Mouse (Mus musculus): ENCODE measurements around the gene Rnf38. TPM values are rescaled to one million over a fixed set of nuclear protein-coding genes. Genes with fewer than 3 reads are reported as not detected.
A peak's percentile ranks its signal among the peaks of the same experiment; 100 is the strongest.

The Rnf38 gene
- polyA plus RNA-seq, 1 experiment: 133 TPM

DNA sequence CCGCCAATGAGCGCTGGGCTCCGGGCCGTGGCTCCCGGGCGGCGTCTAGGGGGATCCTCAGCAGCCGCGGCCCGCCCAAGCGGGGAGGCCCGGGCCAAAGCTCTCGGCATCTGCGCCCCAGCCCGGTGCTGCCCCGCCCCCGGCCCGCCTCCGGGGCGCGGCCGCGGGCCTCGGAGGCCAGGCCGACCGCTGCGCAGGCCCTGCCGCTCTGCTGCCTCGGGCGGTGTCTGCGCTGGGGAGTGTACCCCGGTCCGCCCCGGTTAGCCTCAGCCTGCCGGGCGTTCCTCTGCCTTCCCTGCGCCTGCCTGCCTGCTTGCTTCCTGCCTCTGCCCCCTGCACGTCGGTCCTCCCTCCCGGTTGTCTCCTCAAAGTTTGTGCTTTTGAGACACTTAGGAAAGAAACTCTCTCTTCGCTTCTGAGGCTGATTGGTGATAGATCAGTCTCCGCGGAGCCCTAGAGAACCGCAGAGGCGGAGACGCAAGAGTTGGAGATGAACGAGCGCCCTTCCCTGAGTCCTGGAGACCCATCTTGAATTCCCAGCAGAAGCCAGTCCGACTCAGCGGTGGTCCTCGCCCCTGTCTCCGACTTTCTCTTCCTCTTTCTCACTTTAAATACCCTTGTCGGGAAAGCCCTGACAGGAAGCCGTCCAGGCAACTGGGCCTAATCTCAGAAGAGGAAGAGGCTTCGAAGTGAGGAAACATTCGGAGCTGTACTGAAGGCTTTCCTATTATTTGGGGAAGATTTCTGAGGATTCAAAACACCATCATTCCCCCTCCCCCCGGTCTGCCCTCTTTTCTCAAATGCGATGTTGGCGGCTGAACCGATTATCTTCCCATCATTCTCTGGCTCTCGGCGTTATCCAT is 646 bp upstream of the Rnf38 start:
- H3K4me1 ChIP-seq (ENCODE audit: control insufficient read depth, insufficient read depth, low read length): peaks cover 5% of the 10 kb centered on the region
- H3K9me3 ChIP-seq (replicated peaks; ENCODE audit: control insufficient read depth, insufficient read depth, low read length, poor library complexity, severe bottlenecking): no peaks in the 10 kb centered on the region
- no peaks in the 10 kb centered on the region for H3K27me3 ChIP-seq (ENCODE audit: control insufficient read depth, insufficient read depth, low read length, poor library complexity, severe bottlenecking)
- peak overlapping the region; percentile 74 for H3K4me3 ChIP-seq (ENCODE audit: low read depth, low read length)
- peak overlapping the region; percentile 95 for H3K9ac ChIP-seq (ENCODE audit: low read depth, poor library complexity, severe bottlenecking)
- H3K36me3 ChIP-seq (ENCODE audit: control insufficient read depth, insufficient read depth, low read length, poor library complexity, severe bottlenecking): no peaks in the 10 kb centered on the region
- TF ChIP-seq POLR2A (IDR thresholded peaks at IDR 0.05; ENCODE audit: insufficient read depth, low read length): no peak
- no peak for TF ChIP-seq CTCF (IDR thresholded peaks at IDR 0.05; ENCODE audit: low read depth, low read length)
- TF ChIP-seq EP300 (IDR thresholded peaks at IDR 0.05; ENCODE audit: insufficient read depth, low read depth, low read length): no peak
- peak overlapping the region; percentile 65 for H3K27ac ChIP-seq (ENCODE audit: insufficient read depth, low read length)

DNA sequence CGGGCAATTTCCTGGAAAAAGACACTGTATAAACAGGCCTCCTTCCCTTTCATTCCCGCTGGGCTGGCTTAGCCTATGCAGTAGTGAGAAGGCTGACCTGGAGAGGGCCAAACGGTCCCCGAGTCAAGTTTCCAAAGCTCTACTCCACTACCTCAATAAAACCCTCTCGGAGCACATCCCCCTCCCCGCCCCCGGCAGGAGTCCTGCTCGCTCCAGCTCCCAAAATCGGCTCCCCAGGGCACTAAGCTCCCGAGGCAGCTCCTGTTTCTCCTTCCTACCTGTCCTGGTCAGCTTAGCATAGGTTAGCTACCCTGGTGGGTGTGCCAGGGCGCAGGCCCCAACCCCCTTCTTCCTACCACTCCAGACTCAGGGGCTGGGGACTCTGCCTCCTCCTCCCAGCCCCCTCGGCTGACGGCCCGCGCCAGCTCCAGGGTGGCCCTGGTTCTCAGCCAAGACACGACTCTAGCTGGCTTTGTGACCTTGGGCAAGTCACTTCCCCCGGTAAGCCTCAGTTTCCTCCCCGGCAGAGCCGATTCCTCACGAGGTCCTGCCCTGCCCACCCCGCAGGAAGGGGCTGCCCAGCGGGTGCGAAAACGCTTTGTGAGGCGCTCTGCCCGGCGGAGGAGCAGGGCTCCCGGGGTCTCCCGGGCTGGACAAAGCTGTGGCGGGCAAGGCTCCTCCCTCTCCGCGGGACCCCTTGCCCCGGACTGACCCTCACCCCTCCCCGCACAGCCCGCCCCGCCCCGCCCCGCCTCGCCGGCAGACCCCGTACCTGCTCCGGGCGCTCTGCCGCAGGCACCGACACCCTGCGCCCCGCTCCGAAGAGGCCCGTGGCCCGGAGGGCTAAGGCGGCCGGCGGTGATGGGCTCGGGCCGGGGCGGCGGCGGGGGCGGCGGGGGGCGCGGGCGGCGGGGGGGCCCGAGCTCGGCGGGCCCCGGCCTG is 547 bp downstream of the Rnf38 start:
- Histone ChIP-seq H3K4me3 (ENCODE audit: low read depth, low read length) (peak overlapping the region; percentile 69), H3K27ac (ENCODE audit: insufficient read depth, low read length) (peak overlapping the region; percentile 59), H3K9ac (ENCODE audit: low read depth, poor library complexity, severe bottlenecking) (peak overlapping the region; percentile 95), H3K27me3 (ENCODE audit: control insufficient read depth, insufficient read depth, low read length, poor library complexity, severe bottlenecking) (no peaks in the 10 kb centered on the region), H3K9me3 (replicated peaks; ENCODE audit: control insufficient read depth, insufficient read depth, low read length, poor library complexity, severe bottlenecking) (no peaks in the 10 kb centered on the region), H3K36me3 (ENCODE audit: control insufficient read depth, insufficient read depth, low read length, poor library complexity, severe bottlenecking) (no peaks in the 10 kb centered on the region), H3K4me1 (ENCODE audit: control insufficient read depth, insufficient read depth, low read length) (peaks cover 8% of the 10 kb centered on the region)
- TF ChIP-seq CTCF (IDR thresholded peaks at IDR 0.05; ENCODE audit: low read depth, low read length) (no peak), EP300 (IDR thresholded peaks at IDR 0.05; ENCODE audit: insufficient read depth, low read depth, low read length) (no peak)

DNA sequence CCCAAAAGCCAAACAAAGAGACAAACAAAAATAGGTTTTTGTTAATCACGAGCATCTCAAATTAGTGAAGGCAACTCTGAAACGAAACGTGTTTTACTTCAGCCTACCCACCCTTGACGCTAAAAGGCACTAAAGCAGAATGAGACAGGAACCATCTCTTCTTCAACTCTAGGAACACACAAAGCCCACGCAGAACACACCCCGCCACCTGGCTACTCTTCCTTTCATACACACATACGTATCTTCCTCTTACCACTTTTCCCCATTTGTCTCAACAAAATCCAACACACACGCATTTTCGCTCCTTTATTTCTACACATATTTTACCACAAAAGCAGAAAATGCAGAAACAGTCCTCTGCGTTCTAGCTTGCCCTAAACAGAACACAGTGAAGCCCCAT is 8.5 kb downstream of the Rnf38 start:
- peak overlapping the region; percentile 74 for H3K27ac ChIP-seq (ENCODE audit: insufficient read depth, low read length)
- no peak overlapping the region for H3K9ac ChIP-seq (ENCODE audit: low read depth, poor library complexity, severe bottlenecking)
- H3K4me1 ChIP-seq (ENCODE audit: control insufficient read depth, insufficient read depth, low read length): peaks cover 8% of the 10 kb centered on the region
- H3K36me3 ChIP-seq (ENCODE audit: control insufficient read depth, insufficient read depth, low read length, poor library complexity, severe bottlenecking): no peaks in the 10 kb centered on the region
- H3K9me3 ChIP-seq (replicated peaks; ENCODE audit: control insufficient read depth, insufficient read depth, low read length, poor library complexity, severe bottlenecking): no peaks in the 10 kb centered on the region
- no peak overlapping the region for H3K4me3 ChIP-seq (ENCODE audit: low read depth, low read length)
- no peaks in the 10 kb centered on the region for H3K27me3 ChIP-seq (ENCODE audit: control insufficient read depth, insufficient read depth, low read length, poor library complexity, severe bottlenecking)
- TF ChIP-seq EP300 (IDR thresholded peaks at IDR 0.05; ENCODE audit: insufficient read depth, low read depth, low read length) (no peak), POLR2A (IDR thresholded peaks at IDR 0.05; ENCODE audit: insufficient read depth, low read length) (no peak), CTCF (IDR thresholded peaks at IDR 0.05; ENCODE audit: low read depth, low read length) (no peak)

DNA sequence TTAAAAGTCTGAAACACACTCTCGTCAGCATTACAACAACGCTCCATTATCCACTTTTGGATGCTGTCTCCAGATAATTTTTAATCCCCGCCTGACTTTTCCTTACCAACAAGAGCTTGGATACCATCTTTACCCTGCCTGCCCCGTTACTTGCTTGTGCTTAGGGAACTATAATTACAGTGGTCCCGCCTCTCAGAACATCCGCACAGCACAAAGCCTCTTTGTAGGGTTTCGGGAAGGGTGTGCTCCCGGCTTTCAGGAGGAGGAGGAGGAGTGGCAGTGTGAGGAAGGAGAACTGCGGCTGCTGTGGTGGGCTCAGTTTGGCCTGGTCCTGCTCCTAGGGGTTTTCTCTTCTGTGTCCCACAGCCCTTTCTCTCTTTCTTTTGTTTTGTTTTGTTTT is 9.4 kb downstream of the Rnf38 start:
- H3K9ac ChIP-seq (ENCODE audit: low read depth, poor library complexity, severe bottlenecking): no peak overlapping the region
- H3K36me3 ChIP-seq (ENCODE audit: control insufficient read depth, insufficient read depth, low read length, poor library complexity, severe bottlenecking): no peaks in the 10 kb centered on the region
- TF ChIP-seq EP300 (IDR thresholded peaks at IDR 0.05; ENCODE audit: insufficient read depth, low read depth, low read length) (peak; percentile 66; the same call in 1 of the 2 replicates), CTCF (IDR thresholded peaks at IDR 0.05; ENCODE audit: low read depth, low read length) (no peak), POLR2A (IDR thresholded peaks at IDR 0.05; ENCODE audit: insufficient read depth, low read length) (no peak)
- peaks cover 8% of the 10 kb centered on the region for H3K4me1 ChIP-seq (ENCODE audit: control insufficient read depth, insufficient read depth, low read length)
- H3K27me3 ChIP-seq (ENCODE audit: control insufficient read depth, insufficient read depth, low read length, poor library complexity, severe bottlenecking): no peaks in the 10 kb centered on the region
- H3K4me3 ChIP-seq (ENCODE audit: low read depth, low read length): no peak overlapping the region
- H3K9me3 ChIP-seq (replicated peaks; ENCODE audit: control insufficient read depth, insufficient read depth, low read length, poor library complexity, severe bottlenecking): no peaks in the 10 kb centered on the region
- no peak overlapping the region for H3K27ac ChIP-seq (ENCODE audit: insufficient read depth, low read length)

DNA sequence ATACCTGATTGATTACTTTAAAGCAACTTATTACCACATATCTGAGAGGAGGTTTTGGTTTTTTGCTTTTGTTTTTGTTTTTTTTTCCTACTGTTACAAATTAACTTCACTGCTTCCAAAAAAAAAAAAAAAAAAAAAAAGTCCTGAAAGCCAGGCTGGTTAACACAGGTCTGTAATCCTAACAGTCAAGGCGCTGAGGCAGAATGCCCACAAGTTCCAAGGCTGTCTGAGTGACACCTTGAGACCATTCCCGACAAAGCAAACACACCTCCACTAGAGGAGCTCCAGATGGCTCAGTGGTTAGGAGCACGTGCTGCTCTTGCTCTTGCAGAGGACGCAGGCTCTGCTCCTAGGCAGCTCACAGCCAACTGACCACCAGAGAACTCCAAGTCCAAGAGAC is 10.1 kb downstream of the Rnf38 start:
- no peak for TF ChIP-seq EP300 (IDR thresholded peaks at IDR 0.05; ENCODE audit: insufficient read depth, low read depth, low read length)
- Histone ChIP-seq H3K4me3 (ENCODE audit: low read depth, low read length) (no peak overlapping the region), H3K36me3 (ENCODE audit: control insufficient read depth, insufficient read depth, low read length, poor library complexity, severe bottlenecking) (no peaks in the 10 kb centered on the region), H3K27ac (ENCODE audit: insufficient read depth, low read length) (no peak overlapping the region), H3K27me3 (ENCODE audit: control insufficient read depth, insufficient read depth, low read length, poor library complexity, severe bottlenecking) (no peaks in the 10 kb centered on the region), H3K9ac (ENCODE audit: low read depth, poor library complexity, severe bottlenecking) (no peak overlapping the region), H3K9me3 (replicated peaks; ENCODE audit: control insufficient read depth, insufficient read depth, low read length, poor library complexity, severe bottlenecking) (no peaks in the 10 kb centered on the region), H3K4me1 (ENCODE audit: control insufficient read depth, insufficient read depth, low read length) (peaks cover 4% of the 10 kb centered on the region)
